Mouse (Mus musculus): ENCODE measurements around the gene Ndrg4. TPM values are rescaled to one million over a fixed set of nuclear protein-coding genes. Genes with fewer than 3 reads are reported as not detected.
"Not testable (repeated sequence)": the region's sequence is repeated elsewhere in the genome, so short reads cannot be mapped to it uniquely, and the experiment has no call there.

Ndrg4 gene
- total RNA-seq (2021), result 1,000 to 10,000 TPM; 1,641 to 1,725 TPM
- long read RNA-seq, experiment 1, transcript Ndrg4-201 (17 exons, 3,101 nt), result minor isoform, 162 of 2,920 reads
- long read RNA-seq, experiment 1, transcript Ndrg4-202 (15 exons, 2,966 nt), result major isoform, 1,000 of 2,920 reads
- long read RNA-seq, experiment 1, transcript Ndrg4-203 (14 exons, 2,738 nt), result minor isoform, 772 of 2,920 reads
- long read RNA-seq, experiment 1, transcript Ndrg4-208 (2 exons, 505 nt), result minor isoform, 147 of 2,920 reads
- long read RNA-seq, experiment 1, partial matches to known transcripts, result 178 of 2,920 reads
- long read RNA-seq, experiment 1, other reads (novel, unspliced or antisense), result 661 of 2,920 reads
- long read RNA-seq, experiment 2, transcript Ndrg4-208 (2 exons, 505 nt), result minor isoform, 103 of 2,276 reads
- long read RNA-seq, experiment 2, transcript Ndrg4-202 (15 exons, 2,966 nt), result major isoform, 734 of 2,276 reads
- long read RNA-seq, experiment 2, transcript Ndrg4-203 (14 exons, 2,738 nt), result minor isoform, 679 of 2,276 reads
- long read RNA-seq, experiment 2, transcript Ndrg4-201 (17 exons, 3,101 nt), result minor isoform, 110 of 2,276 reads
- long read RNA-seq, experiment 2, partial matches to known transcripts, result 154 of 2,276 reads
- long read RNA-seq, experiment 2, other reads (novel, unspliced or antisense), result 496 of 2,276 reads

DNA sequence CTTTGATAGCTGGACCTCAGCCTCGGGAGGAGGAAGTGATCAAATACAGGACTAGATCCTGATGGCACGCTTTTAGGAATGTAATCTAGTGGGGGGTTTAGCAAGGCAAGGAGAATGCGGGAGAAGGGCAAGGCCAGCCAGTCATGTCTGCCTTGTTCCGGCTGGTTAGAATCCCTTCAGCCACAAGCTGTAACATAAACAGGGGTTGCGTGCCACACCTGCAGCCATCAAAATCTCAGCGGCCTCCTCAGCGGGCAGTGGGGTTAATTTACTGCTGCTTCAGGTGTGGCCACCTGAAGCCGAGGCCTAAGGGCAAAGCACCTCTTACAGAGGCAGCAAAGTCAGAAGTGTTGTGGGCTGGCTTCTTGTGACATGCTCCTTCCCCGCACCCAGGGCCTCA lies at the start of gene Ndrg4:
Gene Ndrg4 (plus strand): TSS at position 350 of the 400 bp plus-strand sequence.
- intact Hi-C loops (cut with DNase I), result loop anchor here (5.0 kb wide), 1 partner anchor 44 kb away; the partner anchor contains the start of gene Gins3
- DNase-seq (ENCODE audit: low spot score in 2 of 2), result no peak

DNA sequence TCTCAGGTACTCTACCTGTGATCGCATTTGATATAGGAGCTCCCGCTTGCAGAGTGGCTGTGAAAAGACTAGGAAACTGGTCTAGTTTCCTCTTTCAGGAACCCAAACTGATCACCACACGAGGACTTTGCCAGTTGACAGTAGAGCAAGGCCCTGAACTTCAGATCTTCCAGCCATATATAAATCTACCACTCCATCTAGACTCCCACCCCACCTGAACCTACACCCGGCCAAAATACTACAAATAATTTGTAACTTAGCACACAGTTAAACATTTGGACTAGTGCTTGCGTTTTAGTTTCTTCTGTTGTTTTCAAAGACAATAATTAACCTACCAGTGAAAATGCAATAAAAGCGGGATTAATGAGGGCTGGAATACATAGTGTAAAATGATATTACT lies 43.9 kb upstream of the Ndrg4 start:
- intact Hi-C loops (cut with DNase I), result loop anchor here (5.0 kb wide), 1 partner anchor 44 kb away; the partner anchor contains the start of gene Ndrg4
- DNase-seq (ENCODE audit: low spot score in 2 of 2), result no peak

DNA sequence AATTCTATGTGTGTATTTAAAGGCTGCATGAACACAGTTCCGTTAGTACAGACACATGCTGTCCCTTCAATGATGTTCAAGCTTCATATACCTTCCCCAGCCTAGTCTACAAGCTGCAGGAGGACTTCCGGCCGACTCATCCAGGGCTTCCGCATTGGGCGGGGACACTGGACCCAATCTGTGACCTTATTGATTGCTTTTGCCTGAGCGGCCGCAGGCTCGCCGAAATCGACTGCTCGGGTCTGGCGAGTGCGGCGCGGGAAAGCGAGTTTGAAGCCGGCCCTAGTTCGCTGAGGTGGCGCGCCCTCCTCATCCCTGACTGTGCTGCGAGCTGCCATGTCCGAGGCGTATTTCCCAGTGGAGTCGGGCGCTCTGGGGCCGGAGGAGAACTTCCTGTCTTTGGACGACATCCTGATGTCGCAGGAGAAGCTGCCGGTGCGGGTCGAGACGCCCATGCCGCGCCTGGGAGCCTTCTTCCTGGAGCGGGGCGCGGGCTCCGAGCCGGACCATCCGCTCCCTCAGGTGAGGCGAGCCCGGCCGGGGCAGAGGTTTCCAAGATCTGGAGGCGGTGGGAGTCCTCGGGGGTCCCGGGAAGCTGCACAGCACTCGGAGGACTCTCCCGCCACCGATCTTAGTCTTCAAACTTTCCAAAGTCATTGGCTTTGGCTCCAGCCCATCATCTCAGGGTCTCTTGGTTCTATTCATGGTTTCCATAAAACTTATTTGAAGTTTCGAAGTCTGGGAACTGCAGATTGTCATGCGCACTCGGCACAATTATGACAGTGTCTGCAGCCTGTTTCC lies 43.3 kb upstream of the Ndrg4 start, which contains the start of gene Gins3:
Gene Gins3 (plus strand): TSS at position 192 of the 801 bp plus-strand sequence.
- intact Hi-C loops (cut with DNase I), result loop anchor here (5.0 kb wide), 1 partner anchor 44 kb away; the partner anchor contains the start of gene Ndrg4

DNA sequence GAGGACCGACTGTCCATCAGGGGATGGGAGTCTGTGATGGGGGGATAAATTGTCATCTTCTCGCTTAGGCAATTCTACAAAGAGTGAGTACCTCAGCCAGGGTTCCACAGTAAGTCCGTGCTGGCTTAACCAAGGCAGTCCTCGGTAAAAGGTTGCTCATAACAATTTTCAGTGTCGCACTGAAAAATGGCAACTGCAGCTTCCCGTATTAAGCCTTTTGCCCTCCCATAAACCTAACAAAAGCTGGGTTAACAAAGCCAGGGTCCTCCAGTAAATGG lies 42.8 kb upstream of the Ndrg4 start:
- intact Hi-C loops (cut with DNase I), result loop anchor here (5.0 kb wide), 1 partner anchor 43 kb away; the partner anchor contains the start of gene Ndrg4
- no peak for DNase-seq (ENCODE audit: low spot score in 2 of 2)

More for the DNA sequence above, 43.3 kb upstream of the Ndrg4 start, which contains the start of gene Gins3:
- DNase-seq (ENCODE audit: low spot score in 2 of 2), result peak; percentile 90 to 92

DNA sequence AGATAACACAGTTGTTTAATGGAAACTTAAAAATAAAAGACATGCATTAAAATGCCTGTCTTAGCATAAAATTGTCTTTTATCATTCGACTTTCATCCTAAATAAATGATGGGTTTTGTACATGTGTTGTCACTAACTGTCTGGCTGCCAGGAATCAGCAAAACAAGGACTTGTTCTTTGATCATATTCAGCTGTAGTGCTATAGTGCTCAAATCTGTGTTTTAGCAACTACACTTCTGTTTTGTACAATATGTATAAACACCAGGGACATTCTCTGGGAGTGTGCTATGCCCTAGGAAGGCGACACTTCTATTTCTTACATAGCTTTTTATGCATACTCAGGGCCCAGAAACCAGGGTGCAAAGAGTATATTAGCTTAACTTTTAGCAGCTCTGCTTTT lies 31.8 kb upstream of the Ndrg4 start:
- intact Hi-C loops (cut with DNase I), result no loop called here

DNA sequence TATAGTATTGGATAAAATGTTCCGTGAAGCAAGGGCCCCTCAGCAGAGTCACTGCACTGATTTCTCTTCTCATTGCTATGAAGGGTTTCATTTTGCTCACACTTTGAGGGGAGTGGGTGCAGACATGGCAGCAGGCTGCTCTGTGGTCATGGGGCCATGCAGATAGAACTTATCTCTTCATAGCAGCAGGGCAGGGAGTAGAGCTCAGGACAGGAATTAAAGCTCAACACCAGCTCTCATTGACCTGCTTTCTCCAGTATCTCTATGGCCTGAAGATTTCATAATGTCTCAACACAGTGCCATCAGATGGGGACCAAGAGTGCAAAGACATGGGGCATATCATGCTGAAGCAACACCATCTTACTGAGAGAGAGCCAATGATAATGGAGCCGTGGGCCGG lies 28.5 kb upstream of the Ndrg4 start:
- intact Hi-C loops (cut with DNase I), result no loop called here
- DNase-seq (ENCODE audit: low spot score in 2 of 2), result no peak

More for the DNA sequence above, 31.8 kb upstream of the Ndrg4 start:
- DNase-seq (ENCODE audit: low spot score in 2 of 2), result no peak

DNA sequence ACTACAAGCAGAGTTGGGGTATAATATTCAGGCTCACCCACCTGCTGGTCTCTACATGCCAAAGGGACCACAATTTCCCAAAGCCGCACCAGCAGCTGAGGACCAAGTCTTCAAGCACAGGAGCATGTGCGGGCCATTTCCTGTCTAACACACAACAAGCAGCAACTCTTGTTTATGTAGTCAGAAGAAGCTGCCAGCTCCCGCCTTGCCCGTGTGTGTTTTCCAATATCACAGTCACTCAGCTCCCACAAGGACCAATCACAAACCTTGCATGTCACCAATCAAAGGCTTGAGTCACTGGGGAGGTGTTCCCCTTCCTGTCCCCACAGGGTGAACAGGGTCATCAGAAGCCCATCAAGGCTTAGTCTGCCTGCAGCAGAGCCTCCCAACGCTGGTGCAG lies 23.4 kb upstream of the Ndrg4 start:
- DNase-seq (ENCODE audit: low spot score in 2 of 2), result no peak
- intact Hi-C loops (cut with DNase I), result no loop called here

DNA sequence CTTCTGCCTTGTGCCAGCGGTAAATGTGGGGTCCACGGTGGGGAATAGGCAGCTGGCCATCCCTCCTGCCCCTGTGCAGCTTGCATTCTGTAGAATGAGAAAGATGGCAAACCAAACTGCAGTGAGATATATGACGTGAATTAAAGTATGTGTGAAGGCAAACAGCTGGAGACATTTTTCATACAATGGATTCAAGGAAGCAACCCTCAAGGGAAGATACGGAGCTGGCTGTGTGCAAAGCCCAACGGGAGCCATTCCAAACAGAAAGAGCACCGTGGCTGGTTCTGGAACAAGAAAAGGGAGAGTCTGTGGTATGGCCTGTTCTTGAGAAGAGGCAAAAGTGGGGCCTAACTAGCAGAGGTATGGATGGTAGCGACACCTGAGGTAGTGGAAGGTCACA lies 20.9 kb upstream of the Ndrg4 start:
- intact Hi-C loops (cut with DNase I), result no loop called here

DNA sequence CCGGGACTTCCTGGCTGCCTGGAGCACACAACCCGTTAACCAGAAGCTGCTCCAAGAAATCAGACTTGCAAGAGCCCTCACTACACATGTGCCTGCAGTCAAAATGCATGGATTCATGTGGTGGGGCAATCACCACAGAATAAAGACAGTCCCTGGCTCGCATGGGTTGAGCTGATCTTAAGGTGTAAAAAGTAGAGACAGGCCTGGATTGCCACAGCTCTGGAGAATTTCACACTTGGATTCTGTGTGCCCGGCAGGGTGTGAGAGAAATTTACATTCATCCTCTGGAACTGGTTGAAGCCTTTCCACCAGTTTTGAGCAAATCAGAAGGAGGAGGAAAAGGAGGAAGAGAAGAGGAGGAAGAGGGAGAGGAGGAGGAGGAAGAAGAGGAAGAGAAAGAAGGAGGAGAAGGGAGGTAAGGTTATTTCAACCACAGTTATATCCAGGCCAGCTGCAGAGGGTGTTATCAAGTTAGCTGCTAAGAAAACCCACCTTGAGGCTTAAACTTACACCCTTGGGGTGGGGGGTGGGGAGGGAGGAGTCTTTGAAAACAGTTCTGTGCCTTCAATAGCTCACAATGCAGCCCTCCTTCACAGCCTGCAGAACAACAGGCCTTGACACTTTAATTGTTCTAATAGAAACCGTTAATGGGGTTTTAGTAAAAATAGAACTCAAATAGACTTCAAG lies 20.3 kb upstream of the Ndrg4 start:
- no peak for DNase-seq (ENCODE audit: low spot score in 2 of 2)
- intact Hi-C loops (cut with DNase I), result no loop called here

More for the DNA sequence above, 20.9 kb upstream of the Ndrg4 start:
- DNase-seq (ENCODE audit: low spot score in 2 of 2), result no peak

DNA sequence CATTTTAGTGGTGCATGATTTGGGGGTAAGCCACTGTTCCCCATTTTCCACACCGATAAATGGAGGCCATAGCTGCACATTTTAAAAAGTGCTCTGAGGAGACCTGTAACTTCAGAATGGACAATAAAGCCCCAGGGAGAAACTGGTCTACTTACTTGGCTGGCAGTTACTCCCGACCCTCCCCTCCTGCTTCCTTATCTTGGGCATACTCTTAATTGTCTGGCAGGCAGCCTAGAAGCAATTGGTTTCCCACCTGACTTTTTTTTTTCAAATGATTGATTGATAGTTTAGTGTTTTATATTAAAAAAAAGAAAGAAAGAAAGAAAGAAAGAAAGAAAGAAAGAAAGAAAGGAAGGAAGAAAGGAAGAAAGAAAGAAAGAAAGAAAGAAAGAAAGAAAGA lies 19.3 kb upstream of the Ndrg4 start:
- intact Hi-C loops (cut with DNase I), result no loop called here

DNA sequence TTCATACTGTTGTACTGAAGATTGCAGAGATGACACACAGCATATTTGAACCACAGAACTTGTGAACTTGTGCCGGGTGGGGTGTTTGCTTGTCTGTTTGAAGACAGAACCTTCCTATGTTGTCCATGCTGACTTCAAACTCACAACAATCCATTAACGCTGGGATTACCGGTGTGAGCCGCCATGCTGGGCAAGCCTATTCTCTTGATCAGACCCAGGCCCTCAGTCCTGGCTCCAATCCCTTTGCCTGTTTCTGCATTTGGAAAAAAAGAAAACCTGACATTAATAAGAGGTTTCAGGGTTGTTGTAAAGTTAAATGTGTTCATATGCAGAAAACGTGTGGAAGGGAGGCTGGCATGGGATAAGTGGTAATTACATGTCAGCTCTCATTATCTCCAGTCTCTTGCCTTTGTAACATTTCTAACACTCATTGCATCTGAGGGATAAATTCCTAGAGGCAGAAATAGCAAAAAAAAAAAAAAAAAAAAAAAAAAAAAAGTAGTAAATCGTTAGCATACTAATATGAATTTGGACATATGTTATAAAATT lies 16.4 kb upstream of the Ndrg4 start:
- DNase-seq (ENCODE audit: low spot score in 2 of 2), result no peak

More for the DNA sequence above, 19.3 kb upstream of the Ndrg4 start:
- no peak for DNase-seq (ENCODE audit: low spot score in 2 of 2)

DNA sequence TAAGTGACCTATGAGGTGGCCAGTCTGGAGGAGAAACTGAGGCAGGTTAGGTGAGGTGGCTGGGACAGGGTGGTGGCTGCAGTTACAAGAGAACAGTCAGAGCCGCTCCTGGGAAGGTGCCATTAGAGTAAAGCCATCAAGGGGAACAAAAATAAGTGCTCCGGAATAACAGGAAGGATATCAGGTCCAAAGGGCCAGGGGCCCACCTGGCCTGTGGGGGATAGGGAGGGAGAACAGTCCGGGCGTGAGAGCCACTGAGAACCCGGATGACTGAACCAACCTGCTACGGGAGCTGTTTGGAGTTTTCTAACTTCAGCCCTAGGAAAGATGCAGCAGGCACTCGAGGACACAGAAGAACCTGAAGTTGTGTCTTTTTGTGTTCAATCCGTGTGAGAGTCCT lies 15.7 kb upstream of the Ndrg4 start:
- no peak for DNase-seq (ENCODE audit: low spot score in 2 of 2)
- intact Hi-C loops (cut with DNase I), result no loop called here

More for the DNA sequence above, 16.4 kb upstream of the Ndrg4 start:
- intact Hi-C loops (cut with DNase I), result no loop called here

DNA sequence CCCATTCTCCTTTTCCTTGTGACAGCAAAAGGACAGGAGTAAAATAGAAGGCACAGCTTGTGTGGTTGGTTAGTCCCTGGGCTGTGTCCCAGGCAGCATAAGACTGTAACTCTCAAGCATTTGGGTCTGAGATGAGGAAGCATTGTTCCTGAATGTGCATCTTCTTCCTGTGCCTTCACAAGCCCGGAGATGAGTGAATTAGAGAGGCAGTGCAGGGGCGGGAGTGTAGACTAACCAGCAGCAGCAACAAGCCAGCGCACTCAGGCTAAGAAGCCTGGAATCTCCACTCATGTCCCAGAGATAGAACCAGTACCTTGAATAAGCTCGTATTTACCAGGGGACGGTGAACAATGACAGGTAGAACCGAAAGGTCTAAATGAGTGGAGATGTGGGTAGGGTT lies 15.2 kb upstream of the Ndrg4 start:
- no peak for DNase-seq (ENCODE audit: low spot score in 2 of 2)
- intact Hi-C loops (cut with DNase I), result no loop called here

DNA sequence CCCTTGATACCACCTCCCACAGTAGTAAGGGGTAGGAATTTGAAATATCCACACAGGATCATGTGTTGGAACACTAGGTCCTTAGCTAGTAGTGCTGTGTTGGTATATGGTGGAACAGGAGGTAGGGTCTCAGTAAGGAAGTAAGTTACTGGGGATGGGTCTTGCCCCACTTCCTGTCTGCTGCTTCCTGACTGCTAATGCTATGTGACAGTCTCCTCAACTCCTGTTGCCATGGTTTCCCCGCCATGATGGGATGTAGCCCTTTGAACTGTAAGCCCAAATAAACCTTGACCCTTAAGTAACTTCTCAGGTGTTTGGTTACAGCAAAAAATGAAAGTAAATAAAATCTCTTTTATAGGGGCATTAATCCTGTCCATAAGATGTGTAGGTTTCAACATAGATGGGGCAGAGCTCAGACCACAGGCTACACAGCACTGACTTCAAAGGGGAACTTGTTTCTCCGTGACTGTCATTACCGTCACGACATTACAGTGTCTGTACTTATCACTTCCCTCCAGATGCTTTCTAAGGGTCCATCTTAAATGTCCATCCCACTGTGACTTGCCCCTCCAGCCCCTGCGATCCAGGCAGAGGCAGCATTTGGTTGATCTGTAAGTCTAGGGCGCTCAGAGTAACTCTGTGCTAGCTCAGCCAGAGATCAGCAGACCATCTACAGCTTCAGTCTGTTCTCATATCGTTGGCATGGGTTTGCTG lies 13.7 kb upstream of the Ndrg4 start:
- intact Hi-C loops (cut with DNase I), result no loop called here
- DNase-seq (ENCODE audit: low spot score in 2 of 2), result no peak

DNA sequence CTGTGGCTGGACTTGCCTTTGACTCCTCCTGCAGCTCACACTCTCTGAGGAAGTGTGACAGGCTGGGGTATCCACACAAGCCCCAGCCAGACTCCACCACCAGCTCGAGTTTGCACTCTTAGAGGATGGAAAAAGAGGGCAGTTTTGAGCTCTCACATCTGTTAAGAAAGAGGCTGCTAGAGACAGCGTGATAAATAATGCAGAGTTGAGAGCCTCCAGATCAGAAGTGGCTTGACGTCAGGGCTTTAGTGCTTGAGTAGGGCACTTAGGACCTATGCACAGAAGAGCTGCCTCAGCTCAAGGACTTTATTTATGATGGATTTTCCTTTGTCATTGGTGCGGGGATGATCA lies 13.2 kb upstream of the Ndrg4 start:
- no peak for DNase-seq (ENCODE audit: low spot score in 2 of 2)
- intact Hi-C loops (cut with DNase I), result no loop called here

DNA sequence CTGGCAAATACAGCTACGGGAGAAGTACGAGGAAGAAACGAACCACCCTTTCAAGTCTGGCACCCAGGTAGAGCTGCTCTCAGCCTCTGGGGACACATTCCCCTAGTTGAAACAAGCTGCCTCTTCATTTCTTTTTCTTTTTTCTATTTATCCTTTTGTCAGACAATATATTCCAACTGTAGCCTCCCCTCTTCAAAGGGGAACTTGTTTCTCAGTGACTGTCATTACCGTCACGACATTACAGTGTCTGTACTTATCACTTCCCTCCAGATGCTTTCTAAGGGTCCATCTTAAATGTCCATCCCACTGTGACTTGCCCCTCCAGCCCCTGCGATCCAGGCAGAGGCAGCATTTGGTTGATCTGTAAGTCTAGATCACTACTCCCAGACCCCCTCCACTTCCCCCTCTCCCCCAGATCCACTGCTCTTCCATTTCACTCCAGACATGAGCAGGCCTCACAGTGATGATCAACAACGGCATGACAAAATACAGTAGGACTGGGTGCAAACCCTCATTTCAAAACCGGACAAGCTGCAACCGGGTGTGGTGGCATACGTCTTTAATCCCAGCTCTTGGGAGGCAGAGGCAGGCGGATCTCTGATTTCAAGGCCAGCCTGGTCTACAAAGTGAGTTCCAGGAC lies 10.8 kb upstream of the Ndrg4 start:
- DNase-seq (ENCODE audit: low spot score in 2 of 2); intact Hi-C loops (cut with DNase I): not testable (repeated sequence)

DNA sequence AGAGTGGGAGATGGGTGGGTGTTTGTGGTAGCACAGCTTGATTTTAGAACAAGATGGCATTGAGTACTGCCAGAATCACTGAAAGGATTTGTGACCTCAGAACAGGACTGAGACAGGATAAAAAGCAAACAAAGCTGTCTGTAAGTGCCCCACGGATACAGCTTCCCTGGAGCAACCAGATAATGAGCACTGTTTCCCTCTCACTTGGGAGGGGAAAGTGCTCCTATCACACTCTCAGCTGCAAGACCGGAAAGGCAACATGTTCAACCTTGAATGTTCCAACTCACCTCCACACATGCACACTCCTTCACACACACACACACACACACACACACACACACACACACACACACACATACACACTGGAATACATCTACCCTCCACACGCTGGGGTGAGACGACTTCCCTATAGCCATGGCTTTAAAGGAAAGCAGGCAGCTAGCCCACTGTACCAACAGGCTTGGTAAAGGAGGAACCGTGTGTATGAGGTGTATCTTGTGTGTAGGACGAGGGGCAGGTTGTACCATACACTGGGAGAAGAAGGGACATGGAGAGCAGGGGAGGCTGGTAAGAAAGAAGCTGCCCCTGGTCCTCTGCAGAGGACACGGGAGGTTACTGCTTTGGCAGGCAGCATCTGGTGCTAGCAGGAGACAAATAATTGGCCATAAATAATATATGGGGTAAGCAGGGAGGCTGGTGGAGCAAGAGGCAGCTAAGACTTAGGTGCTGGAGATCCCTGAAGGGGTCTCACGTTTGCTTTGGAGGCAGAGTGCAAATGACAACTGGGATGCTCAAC lies 8.4 kb upstream of the Ndrg4 start:
- DNase-seq (ENCODE audit: low spot score in 2 of 2), result no peak
- intact Hi-C loops (cut with DNase I), result no loop called here
